Mouse (Mus musculus) liver, postnatal 0 days (tissue): ENCODE measurements around the gene Foxa2. TPM values are rescaled to one million over a fixed set of nuclear protein-coding genes. Genes with fewer than 3 reads are reported as not detected.

ENCODE experiments used
- ATAC-seq: fragments of 200-750 bp; cut with Nextera tagmentation; 2 replicates; pipeline ENCODE4 v1.8.0; 2017; ENCODE audit warnings: mild to moderate bottlenecking, moderate library complexity
- DNase-seq: peaks from one replicate; pipeline ENCODE4 v3.0.0-alpha.2; 2016
- H3K27ac ChIP-seq: fragments of 300-500 bp; sonication (generic); 2 replicates; pipeline ENCODE4 v1.5.1; 2014; ENCODE audit warnings: antibody characterized with exemption, moderate library complexity, mild to moderate bottlenecking, low read depth
- H3K27me3 ChIP-seq: fragments of 300-500 bp; sonication (generic); 2 replicates; pipeline ENCODE4 v1.6.1; 2014; ENCODE audit warnings: low read length, control low read depth, mixed read lengths; ENCODE audit not compliant: insufficient read depth
- H3K36me3 ChIP-seq: fragments of 300-500 bp; sonication (generic); replicated peaks from 2 replicates; pipeline ENCODE4 v1.6.1; 2014; ENCODE audit warnings: mild to moderate bottlenecking, control low read depth, low read length, moderate library complexity, mixed read lengths; ENCODE audit not compliant: insufficient read depth
- H3K4me1 ChIP-seq: fragments of 300-500 bp; sonication (generic); 2 replicates; pipeline ENCODE4 v1.6.1; 2014; ENCODE audit warnings: antibody characterized with exemption, mild to moderate bottlenecking, control low read depth; ENCODE audit not compliant: insufficient read depth
- H3K4me2 ChIP-seq: fragments of 300-500 bp; sonication (generic); 2 replicates; pipeline ENCODE4 v1.6.1; 2014; ENCODE audit warnings: low read depth, mild to moderate bottlenecking, low read length, moderate library complexity, mixed read lengths
- H3K4me3 ChIP-seq: fragments of 300-500 bp; sonication (generic); 2 replicates; pipeline ENCODE4 v1.5.1; 2014; ENCODE audit warnings: low read depth, low read length
- H3K9ac ChIP-seq: fragments of 300-500 bp; sonication (generic); replicated peaks from 2 replicates; pipeline ENCODE4 v1.6.1; 2014; ENCODE audit warnings: mild to moderate bottlenecking, moderate library complexity
- H3K9me3 ChIP-seq: fragments of 300-500 bp; sonication (generic); 2 replicates; pipeline ENCODE4 v1.6.1; 2016; ENCODE audit warnings: mild to moderate bottlenecking, control low read depth, low read length, mixed read lengths
- CTCF ChIP-seq: sonication (generic); IDR thresholded peaks from 2 replicates; pipeline ENCODE4 v1.5.1; 2016; ENCODE audit warnings: antibody characterized with exemption, low read depth
- EP300 ChIP-seq: IDR thresholded peaks from 2 replicates; pipeline ENCODE4 v1.6.1; 2016; ENCODE audit warnings: antibody characterized with exemption, low read depth, mild to moderate bottlenecking
- WGBS: fragments of 180-500 bp; shearing (Covaris S2); extraction: QIAGEN DNeasy Blood & Tissue Kit; methylation state at CpG from one replicate; pipeline ENCODE4 v1.1.7; 2014; ENCODE audit not compliant: insufficient replicate concordance; 5-methylcytosine and 5-hydroxymethylcytosine counted together
- polyA plus RNA-seq: library from polyadenylated mRNA; unstranded; fragments of >200 nt; fragmentation: Nextera tagmentation; extraction: Ambion mirVana; gene quantifications from 2 replicates; pipeline ENCODE4 v1.2.1, GENCODE M21; 2015

Foxa2 gene
- 10.1 and 12.6 TPM in 2 replicates for polyA plus RNA-seq

DNA sequence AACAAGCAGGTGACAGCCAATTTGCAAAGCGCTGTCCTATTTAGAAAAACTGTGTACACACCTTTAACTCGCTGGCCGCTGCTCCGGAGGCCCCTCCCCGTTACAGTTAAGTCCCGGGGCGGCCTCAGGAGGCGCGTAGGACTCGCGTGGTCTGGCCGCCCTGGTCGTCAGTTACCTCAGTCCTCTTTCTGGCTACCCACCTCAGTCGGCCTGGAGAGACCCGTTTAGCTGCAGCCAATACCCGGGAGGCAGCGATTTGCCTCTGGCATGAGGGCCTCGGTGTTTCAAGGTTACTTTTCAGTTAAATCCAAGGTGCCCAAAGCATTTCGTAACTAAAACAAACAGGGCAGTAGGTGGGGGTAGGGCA is at the start of gene Foxa2:
Foxa2 (minus strand) TSS at position 171 of the 367 bp plus-strand sequence.
- Histone ChIP-seq H3K9ac (peak within 1 kb of the TSS; percentile 59), H3K4me3 (peak within 1 kb of the TSS; percentile 54), H3K4me2 (peak within 1 kb of the TSS; percentile 70), H3K4me1 (no peaks in the 10 kb centered on the region), H3K9me3 (no peaks in the 10 kb centered on the region), H3K27me3 (peaks cover 46% of the 10 kb centered on the region), H3K36me3 (no peaks in the 10 kb centered on the region), H3K27ac (peak within 1 kb of the TSS; percentile 90)
- peak; percentile 49 for DNase-seq
- no peak for TF ChIP-seq EP300
- TF ChIP-seq CTCF = no peak
- ATAC-seq = peak; percentile 57
- WGBS = 2% methylated on average over 19 of the region's 19 CpGs

DNA sequence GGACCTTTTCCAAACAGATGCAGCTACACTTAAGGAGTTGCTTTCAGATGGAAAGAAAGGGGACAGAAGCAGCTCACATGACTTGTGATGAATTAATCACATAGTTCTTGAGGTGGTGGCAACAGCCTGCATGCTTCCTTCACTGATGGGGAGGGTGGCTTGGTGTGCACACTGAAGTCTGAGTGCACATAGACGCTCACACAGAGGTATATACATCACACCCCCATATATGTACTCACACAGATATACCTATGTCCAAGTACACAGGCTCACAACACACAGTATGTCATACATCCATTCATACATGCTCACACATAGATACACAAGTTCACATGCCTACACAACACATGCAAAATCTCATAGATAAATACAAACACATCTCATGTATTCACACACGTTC is 45.3 kb upstream of the Foxa2 start:
- H3K27me3 ChIP-seq = no peaks in the 10 kb centered on the region
- H3K4me1 ChIP-seq = no peaks in the 10 kb centered on the region
- ATAC-seq (no peak), DNase-seq (no peak)
- H3K9me3 ChIP-seq = no peaks in the 10 kb centered on the region
- H3K9ac ChIP-seq = no peak overlapping the region
- WGBS = 79% methylated on average over 2 of the region's 2 CpGs
- no peak overlapping the region for H3K4me2 ChIP-seq
- H3K4me3 ChIP-seq = no peak overlapping the region
- H3K36me3 ChIP-seq = no peaks in the 10 kb centered on the region
- TF ChIP-seq CTCF (no peak), EP300 (no peak)
- H3K27ac ChIP-seq = no peak overlapping the region

DNA sequence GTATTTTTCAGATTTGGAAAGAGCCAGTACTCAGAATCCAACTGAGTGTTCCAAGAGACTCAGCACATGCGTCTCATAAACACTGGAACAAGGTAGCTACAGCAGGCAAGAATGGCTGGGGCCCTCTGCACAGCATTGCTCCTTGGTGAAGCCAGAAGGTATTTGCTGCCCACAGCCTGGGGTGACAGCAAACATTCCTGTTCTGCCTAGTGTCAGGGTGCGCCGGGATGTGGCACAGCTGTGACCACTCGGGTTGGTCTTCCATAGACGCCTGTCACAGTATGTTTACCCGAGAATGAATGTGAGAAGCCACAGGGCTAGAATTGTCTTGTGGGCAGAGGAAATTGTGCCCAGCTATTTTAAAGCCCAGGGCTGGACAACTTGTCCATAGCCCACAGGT is 44.9 kb upstream of the Foxa2 start:
- TF ChIP-seq CTCF = no peak
- no peak for TF ChIP-seq EP300
- Histone ChIP-seq H3K4me1 (no peaks in the 10 kb centered on the region), H3K4me2 (no peak overlapping the region), H3K9me3 (no peaks in the 10 kb centered on the region), H3K27ac (no peak overlapping the region), H3K9ac (no peak overlapping the region), H3K36me3 (no peaks in the 10 kb centered on the region), H3K27me3 (no peaks in the 10 kb centered on the region), H3K4me3 (no peak overlapping the region)
- no peak for DNase-seq
- ATAC-seq = no peak
- WGBS = 59% methylated on average over 6 of the region's 6 CpGs

DNA sequence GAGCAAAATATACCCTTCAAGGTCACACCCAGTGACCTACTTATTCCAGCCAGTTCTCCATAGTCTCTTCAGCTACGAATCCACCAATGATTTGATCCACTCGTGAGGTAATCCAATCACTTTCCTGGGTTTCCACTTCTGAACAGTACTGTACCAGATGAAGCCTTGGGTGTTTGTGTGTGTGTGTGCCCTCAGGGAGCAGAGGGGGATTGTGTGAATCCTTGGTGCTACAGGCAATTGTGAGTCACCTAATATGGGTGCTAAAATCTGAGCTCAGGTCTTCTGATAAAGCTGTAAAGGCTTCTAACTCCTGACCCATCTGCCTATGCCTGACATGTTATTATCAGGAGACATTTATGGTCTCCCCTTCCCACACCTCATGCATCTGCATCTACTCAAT is 43.3 kb upstream of the Foxa2 start:
- Histone ChIP-seq H3K27ac (no peak overlapping the region), H3K4me1 (no peaks in the 10 kb centered on the region), H3K4me3 (no peak overlapping the region), H3K9ac (no peak overlapping the region), H3K4me2 (no peak overlapping the region), H3K36me3 (no peaks in the 10 kb centered on the region), H3K27me3 (no peaks in the 10 kb centered on the region), H3K9me3 (no peaks in the 10 kb centered on the region)
- no peak for TF ChIP-seq CTCF
- no peak for TF ChIP-seq EP300
- 72% methylated on average over 2 of the region's 2 CpGs for WGBS
- DNase-seq (no peak), ATAC-seq (no peak)

GRCm38 (mm10) chr2:148085529-148085928 is 38.8 kb upstream of the Foxa2 start:
- no peaks in the 10 kb centered on the region for H3K36me3 ChIP-seq
- H3K27me3 ChIP-seq = no peaks in the 10 kb centered on the region
- ATAC-seq (no peak), DNase-seq (peak; percentile 24)
- no peak overlapping the region for H3K4me3 ChIP-seq
- H3K4me2 ChIP-seq = no peak overlapping the region
- no peaks in the 10 kb centered on the region for H3K9me3 ChIP-seq
- H3K27ac ChIP-seq = no peak overlapping the region
- TF ChIP-seq CTCF (no peak), EP300 (no peak)
- no peak overlapping the region for H3K9ac ChIP-seq
- H3K4me1 ChIP-seq = no peaks in the 10 kb centered on the region
- 61% methylated on average over 5 of the region's 5 CpGs for WGBS

- Histone ChIP-seq H3K27me3 (no peaks in the 10 kb centered on the region), H3K36me3 (no peaks in the 10 kb centered on the region), H3K27ac (no peak overlapping the region), H3K4me2 (no peak overlapping the region), H3K4me3 (no peak overlapping the region), H3K4me1 (no peaks in the 10 kb centered on the region), H3K9ac (no peak overlapping the region), H3K9me3 (no peaks in the 10 kb centered on the region)
- WGBS = 44% methylated on average over 4 of the region's 4 CpGs
- DNase-seq (no peak), ATAC-seq (no peak)
- no peak for TF ChIP-seq CTCF
- TF ChIP-seq EP300 = no peak
Measured at GRCm38 (mm10) chr2:148085126-148085525, 38.4 kb upstream of the Foxa2 start.

DNA sequence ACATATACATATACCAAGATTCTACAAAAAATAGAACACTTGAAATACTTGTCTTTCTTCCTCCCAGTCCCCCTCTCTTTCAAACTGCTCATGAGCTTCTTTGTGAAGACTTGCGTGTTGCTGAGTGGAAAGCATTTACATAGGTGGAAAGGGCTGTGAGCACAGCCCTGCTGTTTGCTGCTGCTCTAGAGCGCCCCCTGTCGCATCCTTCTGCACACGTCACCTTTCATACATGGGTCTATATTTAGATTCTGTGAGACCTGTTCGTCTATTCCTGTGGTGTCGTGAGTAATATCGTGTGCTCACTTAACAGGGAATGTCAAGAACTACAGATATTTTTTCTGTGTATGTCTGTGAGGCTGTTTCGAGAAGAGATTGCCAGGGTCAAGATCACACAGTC is 35.5 kb upstream of the Foxa2 start:
- H3K4me2 ChIP-seq = no peak overlapping the region
- peak; percentile 71 for DNase-seq
- no peaks in the 10 kb centered on the region for H3K36me3 ChIP-seq
- H3K9ac ChIP-seq = no peak overlapping the region
- H3K27ac ChIP-seq = no peak overlapping the region
- TF ChIP-seq CTCF (peak; percentile 82), EP300 (no peak)
- 9% methylated on average over 8 of the region's 8 CpGs for WGBS
- no peak overlapping the region for H3K4me3 ChIP-seq
- H3K27me3 ChIP-seq = no peaks in the 10 kb centered on the region
- no peak for ATAC-seq
- H3K9me3 ChIP-seq = no peaks in the 10 kb centered on the region
- H3K4me1 ChIP-seq = no peaks in the 10 kb centered on the region
